Mouse (Mus musculus) urinary bladder, adult 18-20 months (tissue): ENCODE results near the gene Cmss1.

ENCODE experiments used
- DNase-seq, 2 experiments: peaks; one replicate each; pipeline ENCODE4 v3.0.0; 2022; ENCODE audit warnings: low spot score in 2 of 2, mixed read lengths in 2 of 2

The Cmss1 gene

DNA sequence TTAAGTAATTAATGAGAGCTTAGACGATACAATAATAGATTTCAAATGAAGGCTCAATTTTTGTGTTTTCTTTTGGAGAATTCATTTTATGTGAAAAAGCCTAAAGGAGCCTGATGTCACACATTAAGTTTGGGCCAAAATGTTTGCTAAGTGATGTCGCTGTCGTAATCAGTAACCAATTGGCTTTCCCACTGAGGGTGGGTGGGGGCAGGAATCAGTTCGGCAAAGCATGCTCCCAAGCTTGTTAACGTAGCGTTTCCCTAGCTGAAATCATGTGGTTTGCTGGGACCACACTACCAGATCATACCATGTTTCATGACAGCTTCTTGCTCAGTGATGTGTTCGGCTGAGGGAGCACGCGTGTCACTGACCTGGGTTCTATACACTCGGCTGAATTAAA is 91.0 kb downstream of the Cmss1 start:
- DNase-seq: no peak

- DNase-seq: no peak
Measured at GRCm38 (mm10) chr16:57514371-57514770, 92.3 kb downstream of the Cmss1 start.

GRCm38 (mm10) chr16:57513562-57513961 is 93.1 kb downstream of the Cmss1 start:
- no peak for DNase-seq

DNA sequence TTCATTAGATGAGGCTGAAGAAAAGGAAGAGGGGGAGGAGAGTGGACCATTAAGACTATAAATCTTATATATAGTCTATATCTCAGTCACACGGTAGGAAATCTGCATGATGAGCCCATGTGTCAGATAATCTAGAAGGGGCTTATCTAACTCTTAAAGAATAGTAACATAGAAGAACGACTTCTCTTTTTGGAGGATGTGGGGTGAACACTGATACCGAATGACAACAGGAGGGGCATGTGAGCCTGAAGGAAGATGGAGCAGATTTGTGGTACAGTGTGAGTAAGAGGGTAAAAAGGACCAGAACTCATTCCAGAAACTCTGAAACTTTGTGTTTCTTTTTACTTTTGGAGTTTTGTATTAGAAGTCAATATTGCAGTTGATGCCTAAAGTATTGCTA is 97.6 kb downstream of the Cmss1 start:
- DNase-seq: no peak

DNA sequence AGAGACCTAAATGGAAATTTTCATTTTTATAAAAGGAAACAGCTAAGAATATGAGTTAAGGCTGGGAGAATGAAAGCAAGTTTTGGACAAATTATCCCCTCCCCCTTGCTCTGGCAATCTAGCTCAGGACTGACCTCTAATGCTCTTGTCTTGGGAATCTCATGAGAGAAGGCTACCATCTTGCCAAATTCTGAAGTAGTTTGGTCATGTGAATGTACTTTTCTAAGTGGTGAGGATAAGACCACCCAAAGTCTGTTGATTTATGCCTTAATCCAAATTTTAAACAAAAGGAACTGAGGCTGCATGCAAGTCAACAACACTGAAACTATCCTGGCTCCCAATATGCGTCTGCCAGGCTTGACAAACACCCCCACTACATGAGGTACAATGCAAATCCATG is 98.3 kb downstream of the Cmss1 start:
- no peak for DNase-seq

GRCm38 (mm10) chr16:57506133-57506532 is 100.5 kb downstream of the Cmss1 start:
- DNase-seq: peak in 1 of 2 experiments; percentile 37

GRCm38 (mm10) chr16:57504728-57505127 is 101.9 kb downstream of the Cmss1 start:
- DNase-seq: no peak

DNA sequence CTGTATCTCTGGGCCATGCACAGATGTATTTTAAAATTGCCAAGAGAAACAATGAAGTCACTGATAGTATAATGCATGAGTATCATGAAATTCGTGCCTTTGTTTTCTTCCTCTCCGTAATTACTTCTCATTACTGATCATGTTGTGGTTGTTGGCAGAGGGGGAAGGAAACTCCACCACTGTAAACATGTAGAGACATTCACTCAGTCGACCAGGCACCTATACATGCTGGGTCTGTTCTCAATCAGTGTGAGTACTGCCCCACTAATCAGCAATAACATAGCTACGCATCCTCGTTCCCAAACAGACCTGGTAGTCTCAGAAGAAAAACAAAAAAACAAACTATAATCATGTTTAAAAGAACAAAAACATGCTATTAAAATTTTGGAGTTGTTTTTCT is 103.9 kb downstream of the Cmss1 start:
- no peak for DNase-seq

DNA sequence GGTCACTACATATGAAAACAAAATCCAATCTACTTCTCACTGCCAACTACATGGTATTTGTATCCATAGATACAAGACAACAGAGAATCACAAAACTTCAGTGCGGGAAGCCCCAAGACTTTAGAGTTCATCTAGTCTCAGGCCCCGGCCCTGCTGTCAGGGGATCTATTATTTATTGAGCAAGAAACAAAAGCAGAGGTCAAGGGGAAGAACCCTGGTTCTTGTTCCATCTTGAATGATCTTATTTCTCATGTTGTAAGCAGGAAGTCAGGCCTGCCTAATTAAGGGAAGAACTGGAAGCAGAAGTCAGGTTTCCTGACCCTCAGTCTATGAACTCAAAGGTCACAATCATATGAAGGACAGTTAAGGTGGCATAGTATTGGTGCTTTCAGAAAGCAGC is 104.4 kb downstream of the Cmss1 start:
- no peak for DNase-seq

GRCm38 (mm10) chr16:57500851-57501250 is 105.8 kb downstream of the Cmss1 start:
- no peak for DNase-seq

DNA sequence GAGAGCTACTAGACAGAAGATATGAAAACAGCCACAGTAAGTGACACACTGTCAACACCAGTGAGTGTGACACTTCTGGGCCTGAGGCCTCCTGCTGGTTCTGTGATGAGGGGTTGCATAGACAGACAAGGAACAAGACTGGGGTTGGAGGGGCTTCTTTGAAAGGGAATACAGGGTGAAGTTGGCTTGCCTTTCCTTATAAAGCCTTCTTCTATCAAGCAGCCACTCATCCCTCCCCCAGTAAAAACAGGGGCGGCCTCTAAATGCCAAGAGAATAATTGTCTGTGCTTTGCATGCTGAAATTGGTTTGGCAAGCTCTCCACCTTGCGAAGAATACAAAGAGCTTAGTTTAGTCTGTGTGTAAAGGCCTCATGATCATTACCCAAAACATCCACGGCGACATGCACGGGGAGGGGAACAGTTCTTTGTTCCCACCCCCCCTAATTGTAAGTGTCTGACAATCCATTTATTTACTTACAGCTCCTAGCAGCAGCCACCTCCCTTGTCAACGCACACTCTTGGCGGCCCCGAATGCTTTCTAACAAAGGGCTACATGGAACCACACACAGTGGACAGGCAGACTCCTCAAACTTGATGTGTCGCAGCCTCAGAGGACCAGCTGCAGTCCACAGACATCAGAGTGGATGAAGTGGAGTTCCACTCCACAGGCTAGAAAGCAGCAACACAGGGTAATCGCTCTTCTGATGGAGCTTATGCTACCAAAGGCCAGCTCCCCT is 110.1 kb downstream of the Cmss1 start:
- DNase-seq: no peak

GRCm38 (mm10) chr16:57495476-57496203 is 111.0 kb downstream of the Cmss1 start:
- no peak for DNase-seq

GRCm38 (mm10) chr16:57491853-57492252 is 114.8 kb downstream of the Cmss1 start:
- DNase-seq: no peak

GRCm38 (mm10) chr16:57490691-57491090 is 116.0 kb downstream of the Cmss1 start:
- no peak for DNase-seq

- no peak for DNase-seq
Measured at GRCm38 (mm10) chr16:57488661-57489060, 118.0 kb downstream of the Cmss1 start.

DNA sequence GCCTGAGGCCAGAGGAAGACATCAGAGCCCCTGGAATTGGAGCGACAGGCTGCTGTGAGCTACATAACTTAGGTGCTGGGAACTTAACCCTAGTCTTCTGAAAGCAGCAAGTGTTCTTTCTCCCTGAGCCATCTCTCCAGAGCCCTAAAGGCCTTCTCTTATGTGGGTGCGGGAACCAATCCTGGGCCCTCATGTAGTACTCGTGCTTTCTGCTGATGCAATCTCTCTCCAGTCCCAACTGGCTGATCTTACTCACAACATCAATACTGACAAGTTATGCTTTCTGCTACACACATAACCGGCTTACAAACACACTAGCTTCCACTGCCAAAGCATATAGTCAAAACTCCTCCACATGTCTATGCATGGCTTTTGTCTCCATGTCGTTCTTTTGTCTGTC is 120.4 kb downstream of the Cmss1 start:
- no peak for DNase-seq

GRCm38 (mm10) chr16:57485265-57485664 is 121.4 kb downstream of the Cmss1 start:
- no peak for DNase-seq

DNA sequence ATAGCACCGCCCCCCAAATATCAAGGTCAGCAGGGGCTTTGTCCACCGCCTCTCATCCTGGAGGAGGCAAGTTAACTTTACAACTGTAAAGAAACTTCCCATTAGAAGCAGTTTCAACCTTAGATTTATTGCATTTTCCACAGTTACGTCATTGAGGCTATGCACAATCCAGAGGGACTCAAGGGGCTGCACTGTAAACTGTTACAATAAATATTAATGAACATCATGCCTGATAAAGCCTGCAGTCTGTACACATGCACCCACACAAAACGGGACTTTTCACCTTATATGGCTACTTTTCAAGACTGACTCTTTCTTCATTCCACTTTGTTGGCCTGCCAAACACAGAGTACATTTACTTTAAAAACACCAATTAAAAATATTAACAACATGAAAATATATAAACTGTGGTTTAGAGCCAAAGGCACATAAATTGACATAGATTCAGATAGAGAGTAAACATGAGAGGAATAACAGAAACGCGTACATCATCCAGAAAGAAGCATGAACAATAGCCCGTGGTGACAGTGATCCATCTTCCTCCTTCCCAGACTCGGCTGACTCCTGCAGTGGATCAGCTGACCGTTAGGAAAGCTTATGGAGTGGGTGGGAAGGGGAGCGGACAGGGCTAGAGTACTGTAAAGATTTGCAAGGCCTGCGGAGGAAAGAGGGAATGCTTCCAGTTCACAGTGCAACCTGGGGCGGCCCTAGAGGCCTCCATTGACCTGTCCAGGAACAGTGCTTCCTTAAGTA is 122.4 kb downstream of the Cmss1 start:
- DNase-seq: no peak

DNA sequence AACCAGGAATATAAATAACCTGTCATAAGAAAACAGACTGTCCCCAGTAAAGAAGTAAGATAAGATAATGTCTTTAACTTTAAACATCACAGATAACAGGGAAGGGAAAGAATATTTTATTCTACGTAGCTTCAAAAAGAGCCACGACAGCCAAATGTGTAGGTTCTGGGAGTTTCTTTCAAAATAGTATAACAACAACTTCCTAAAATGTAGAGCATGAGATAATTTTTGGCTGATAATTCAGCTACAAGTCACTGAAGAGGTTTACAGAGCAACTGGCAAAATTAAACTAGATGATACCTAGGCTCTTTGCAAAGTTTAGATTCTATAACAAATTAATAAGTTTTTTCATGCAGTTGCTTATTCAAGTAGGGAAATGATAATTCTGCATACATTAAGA is 123.2 kb downstream of the Cmss1 start:
- no peak for DNase-seq

DNA sequence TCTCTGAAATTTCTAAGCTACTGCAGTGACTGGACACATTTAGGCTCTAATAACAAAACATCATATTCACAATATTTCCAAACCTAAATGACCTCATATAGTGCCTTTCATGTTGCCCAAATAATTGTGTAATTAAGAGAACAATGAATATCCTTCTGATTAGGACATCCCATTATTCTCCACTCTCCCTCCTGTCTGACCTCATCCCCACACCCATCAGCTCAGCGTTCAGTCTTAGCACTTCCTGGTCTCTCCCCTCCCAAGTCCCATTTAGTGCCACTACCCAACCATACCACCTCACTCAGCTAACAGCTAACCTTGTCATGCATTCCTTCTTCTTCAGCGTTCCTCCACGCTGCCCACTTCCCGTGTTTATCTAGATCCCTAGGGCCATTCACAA is 123.8 kb downstream of the Cmss1 start:
- no peak for DNase-seq

- no peak for DNase-seq
Measured at GRCm38 (mm10) chr16:57482264-57482663, 124.4 kb downstream of the Cmss1 start.

- DNase-seq: no peak
Measured at GRCm38 (mm10) chr16:57479776-57480175, 126.9 kb downstream of the Cmss1 start.

- no peak for DNase-seq
Measured at GRCm38 (mm10) chr16:57478451-57478850, 128.2 kb downstream of the Cmss1 start.
